Mouse (Mus musculus): ENCODE results near the gene Plpp3.

Plpp3 gene

DNA sequence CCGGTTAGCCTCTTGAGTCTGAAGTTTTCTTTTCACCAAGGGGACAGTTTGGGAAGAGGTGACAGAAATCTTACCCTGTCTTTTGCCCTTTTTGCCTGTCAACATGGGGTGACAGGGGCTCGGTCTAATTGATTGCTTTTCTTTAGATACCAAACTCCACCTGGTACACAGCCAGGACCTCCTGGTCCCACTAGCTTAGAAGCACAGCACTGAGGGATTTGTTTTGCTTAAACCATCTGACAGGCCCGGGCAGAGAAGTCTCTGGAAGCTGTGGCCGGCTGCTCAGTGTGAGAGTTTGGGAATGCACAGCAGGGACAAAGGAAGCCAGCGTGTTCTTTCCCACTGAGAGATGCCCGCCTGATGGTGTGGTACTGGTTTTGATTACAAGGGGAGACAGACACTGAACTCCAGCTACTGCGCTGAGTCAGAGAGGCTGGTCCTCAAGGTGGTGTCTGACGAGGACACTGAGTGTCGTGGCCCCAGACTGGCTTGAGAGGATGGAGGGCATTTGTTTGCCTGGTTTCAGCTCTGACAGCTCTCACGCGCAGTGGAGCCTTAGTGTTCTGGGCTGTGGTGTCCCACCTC, 64.2 kb downstream of the Plpp3 start:
- no peak for DNase-seq

DNA sequence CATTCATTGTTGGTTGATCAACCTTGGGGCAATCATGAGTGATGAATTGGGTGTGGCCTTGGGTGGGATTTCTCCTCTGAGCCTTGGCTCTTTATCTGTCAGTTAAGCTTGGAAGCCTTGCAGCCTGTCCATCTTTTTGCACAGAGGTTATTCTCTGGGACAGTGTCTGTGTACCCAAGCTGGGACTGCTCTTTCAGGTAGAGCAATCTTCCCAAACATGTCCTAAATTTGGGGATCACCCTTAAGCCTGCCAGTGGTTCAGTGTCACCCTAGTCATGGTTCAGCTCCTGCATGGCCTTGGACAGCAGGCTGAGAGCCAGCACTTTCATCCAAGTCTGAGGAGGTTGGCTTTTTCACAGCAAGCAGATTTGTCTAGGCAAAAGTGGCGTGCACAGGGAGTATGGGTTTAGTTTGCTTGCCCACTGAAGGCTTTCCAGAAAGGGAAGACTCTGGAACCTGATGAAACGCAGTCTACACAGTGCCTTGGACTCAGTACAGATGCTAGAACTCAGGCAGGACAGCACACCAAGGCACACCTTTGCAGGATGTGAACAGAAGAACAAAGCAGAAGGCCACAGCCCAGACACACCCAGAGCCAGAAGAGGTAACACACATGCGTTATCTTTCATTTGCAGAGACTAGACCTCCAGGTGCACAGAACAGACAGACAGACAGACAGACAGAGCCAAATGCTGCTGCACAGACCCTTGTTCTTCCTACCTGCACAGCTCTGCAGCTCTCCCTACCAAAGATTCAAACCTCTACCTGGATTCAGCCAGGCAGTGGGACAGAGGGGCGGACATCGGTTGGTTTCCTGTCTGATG, 66.2 kb downstream of the Plpp3 start:
- no peak for DNase-seq

DNA sequence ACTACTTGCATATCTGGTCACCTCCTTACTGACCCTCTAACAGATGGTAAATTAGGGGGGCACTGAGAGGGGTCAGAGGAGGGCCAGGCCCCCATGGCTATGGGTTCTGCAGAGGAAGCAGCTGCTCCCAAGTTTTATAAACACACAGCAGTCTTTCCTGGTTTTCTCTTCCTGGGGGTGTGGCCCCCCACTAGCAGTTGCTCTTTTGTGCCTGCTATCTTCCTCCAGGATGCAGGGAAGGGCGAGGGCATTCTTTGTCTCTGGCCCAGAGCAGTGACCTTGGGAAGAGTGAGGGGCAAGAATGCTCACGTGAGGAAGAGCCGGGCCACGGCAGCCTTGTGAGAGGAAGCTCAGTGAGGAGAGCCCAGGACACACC, 66.8 kb downstream of the Plpp3 start:
- no peak for DNase-seq

DNA sequence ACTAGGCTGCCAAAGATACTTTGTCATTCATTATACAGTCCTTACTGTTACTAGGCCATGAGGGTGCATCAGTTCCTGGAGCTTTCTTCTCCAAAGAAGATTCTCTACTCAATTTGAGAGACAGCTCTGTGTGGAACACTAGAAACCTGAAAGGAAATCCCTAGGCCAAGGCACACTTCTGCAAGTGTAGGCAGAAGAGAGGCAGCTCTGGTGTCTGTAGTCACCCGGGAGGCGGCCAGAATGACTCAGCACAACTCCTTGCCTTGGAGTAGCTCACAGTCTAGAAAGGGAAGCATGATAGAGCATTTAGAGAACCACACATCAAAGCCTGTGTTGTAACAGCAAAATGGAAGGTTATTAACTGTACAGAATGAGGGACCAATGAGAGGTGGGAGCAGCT, 68.4 kb downstream of the Plpp3 start:
- DNase-seq, result peak in 1 of 2 experiments; percentile 11

DNA sequence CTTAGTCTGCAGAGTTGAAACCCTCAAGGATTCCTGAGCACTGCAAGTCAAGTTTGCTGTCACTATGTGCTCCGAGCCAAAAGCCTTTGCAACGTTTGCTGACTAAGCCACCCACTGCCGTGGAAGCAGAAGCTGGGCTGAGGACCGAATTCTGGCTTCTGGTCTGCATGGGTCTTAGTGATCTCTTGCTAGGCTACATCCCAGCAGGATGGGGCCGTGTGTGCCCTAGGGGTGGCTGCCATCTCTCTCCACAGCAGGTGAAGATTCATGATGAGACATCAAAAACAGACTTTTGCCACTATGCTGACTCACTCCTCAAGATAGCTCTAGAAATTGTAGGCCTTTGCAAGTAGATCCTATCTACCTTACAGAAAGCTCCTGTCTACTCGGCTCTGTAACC, 69.2 kb downstream of the Plpp3 start:
- no peak for DNase-seq

DNA sequence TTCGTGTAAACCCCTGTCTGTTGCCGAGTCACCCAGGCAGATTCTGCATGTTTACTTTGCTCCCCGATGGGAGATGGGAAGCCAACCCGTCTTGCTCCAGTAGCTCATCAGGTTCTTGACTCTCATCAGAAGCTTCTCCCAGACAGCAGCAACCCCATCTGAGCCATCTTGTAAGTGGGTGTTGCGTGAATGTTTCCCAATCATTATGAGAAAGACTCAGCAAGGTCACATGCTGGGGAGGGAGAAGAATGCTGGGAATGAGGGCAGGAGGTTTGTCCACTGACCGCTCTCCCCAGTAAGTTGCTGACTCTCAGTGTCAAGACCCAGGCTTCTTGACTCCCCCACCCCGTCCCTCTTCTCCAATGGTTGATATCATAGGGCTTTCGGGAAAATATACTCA, 73.0 kb downstream of the Plpp3 start:
- no peak for DNase-seq

DNA sequence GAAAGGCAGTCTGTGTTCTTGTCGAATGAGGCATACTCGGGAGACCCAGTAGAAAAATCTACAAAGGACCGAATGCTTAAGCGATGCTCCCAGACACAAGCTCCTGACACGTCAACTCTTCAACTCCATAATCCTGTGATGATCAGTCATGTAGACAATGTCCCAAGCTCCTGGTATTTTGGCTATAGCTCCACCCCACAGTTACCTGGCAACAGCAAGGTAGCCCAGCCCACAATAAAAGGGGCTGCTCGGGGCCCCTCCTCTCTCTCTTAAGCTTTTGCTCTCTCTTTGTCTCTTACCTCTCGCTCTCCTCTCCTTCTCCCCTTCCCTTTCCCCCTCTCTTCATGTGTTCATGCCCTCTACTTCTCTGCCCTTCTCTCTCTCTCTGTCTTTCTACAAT, 83.1 kb downstream of the Plpp3 start:
- DNase-seq, result no peak

DNA sequence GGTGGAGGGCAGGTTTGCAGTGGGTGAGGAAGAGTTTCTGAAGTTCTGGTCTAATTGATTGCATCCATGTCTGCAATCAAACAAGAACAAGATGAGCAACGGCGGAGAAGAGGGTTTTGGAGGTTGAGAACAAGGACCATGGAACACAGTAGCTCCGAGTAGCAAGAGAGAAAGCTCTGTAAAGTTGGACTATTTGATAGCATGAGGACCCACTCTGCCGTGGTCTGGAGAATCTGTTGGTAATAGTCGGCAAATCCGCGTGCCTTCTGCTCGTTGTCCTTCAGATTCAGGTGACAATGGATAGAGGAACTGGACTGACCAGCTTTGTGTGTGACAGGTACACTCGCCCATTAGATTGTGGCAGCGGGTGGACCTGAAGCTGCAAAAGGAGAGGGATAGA, 87.8 kb downstream of the Plpp3 start:
- DNase-seq, result no peak

DNA sequence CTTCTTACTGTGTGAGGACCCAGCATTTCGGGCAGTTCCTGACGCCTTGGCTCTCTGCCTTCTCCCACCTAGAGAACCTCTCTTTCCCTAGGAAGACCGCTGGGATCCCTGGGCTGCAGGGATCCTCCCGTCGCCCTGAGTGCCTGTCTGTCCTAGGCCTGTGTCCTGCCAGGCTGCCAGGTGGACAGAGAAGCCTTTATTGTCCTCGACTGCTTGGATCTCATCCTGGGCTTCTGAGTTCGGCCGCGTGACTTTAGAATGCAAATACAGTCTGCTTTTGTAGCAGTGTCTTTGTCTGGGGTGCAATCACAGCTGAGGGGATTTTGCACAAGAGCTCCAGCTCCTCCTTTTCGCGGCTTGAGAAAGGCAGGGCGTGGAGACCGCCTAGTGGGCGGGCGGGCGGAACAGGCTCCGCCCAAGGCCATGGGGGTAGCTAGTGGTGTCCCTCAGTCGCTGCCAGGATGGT, 88.4 kb downstream of the Plpp3 start:
- DNase-seq, result peak; percentile 7 to 9

DNA sequence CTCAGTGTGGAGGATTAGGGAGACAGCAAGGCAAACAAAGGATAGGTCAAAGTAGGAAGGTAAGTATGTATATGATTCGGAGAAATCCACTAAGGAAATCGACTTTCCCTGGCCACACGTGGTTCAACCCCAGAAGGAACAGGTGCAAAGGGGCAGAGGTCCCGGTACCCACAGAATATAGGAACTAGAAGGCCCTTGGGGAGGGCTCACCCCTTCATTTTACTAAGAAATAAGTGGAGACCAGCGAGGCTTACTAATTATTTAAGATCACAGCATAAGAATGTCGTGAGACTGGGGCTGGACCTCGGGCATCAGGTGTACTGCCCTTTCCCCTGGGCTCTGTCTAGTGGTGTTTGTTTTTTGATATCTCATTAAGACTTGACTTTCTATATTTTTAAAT, 89.2 kb downstream of the Plpp3 start:
- no peak for DNase-seq

DNA sequence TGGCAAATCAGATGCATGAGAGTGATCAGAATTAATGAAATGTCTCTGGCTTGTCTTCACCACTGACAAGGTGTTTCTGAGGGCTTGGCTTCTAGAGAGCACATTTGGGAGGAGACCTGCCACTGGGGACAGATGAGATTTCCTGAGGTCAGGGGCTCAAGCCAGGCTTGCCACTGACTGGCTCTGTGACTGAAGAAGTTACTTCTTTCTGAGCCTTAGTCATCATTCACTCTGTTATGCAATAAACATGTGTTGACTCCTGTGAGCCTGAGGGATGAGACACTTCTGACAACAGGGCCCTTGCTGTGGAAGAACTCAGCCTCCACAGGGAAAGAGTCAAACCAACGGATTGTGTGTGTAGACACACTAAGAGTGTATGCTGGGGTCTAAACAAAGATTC, 91.0 kb downstream of the Plpp3 start:
- no peak for DNase-seq

DNA sequence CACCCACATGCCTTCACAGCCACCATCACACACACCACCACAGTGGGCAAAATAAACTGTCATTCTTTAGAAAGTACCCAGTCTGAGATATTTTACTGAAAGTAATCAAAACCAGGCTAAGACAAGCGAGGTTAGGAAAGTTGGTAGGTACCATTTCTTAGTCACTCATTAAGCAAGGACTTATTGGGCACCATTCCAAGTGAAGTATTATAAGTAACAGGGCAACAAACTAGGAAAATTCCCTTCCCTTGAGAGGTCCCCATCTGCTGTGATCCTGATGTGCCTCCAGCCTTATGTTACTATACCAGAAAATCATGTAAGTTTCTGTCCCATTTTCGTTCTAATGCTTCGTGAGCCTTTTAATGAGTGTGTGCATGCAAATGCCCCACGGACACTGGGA, 92.1 kb downstream of the Plpp3 start:
- DNase-seq, result no peak

DNA sequence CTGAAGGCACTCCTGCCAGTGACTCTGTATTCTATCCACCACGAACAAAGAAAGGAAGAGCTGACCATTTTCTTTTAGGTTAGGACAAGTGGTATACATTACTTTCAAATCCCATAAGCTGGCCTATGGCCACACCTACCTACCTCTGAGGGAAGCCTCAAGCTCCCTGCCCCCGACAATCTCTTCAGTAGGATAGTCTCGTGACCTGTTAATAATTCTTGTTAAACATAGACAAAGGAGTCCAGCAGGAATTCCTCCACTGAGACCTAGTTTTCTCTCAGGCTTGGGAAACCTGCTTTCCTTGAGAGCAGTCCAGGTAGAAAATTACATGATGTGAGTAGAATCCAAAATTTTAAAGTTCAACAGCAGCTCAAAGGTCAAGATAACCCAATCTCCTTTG, 93.8 kb downstream of the Plpp3 start:
- no peak for DNase-seq

DNA sequence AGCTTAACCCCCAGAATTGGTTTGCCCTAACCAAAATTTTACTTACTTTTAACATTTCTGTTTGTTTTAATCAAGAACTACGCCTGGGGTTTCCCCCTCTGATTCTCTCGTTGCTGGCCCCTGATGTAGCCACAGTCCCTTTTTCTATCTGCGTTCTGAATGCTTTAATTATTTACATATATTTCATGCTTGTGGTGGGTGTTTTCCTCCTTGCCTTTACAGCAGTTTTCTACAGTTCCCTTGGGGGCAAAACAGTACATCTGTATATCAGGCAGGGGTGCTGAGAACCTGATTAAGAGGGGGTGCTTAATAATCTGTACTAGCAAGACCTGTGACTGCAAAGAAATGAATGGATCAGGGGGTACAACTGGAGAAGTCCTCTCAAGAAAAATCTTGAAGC, 94.9 kb downstream of the Plpp3 start:
- DNase-seq, result no peak

DNA sequence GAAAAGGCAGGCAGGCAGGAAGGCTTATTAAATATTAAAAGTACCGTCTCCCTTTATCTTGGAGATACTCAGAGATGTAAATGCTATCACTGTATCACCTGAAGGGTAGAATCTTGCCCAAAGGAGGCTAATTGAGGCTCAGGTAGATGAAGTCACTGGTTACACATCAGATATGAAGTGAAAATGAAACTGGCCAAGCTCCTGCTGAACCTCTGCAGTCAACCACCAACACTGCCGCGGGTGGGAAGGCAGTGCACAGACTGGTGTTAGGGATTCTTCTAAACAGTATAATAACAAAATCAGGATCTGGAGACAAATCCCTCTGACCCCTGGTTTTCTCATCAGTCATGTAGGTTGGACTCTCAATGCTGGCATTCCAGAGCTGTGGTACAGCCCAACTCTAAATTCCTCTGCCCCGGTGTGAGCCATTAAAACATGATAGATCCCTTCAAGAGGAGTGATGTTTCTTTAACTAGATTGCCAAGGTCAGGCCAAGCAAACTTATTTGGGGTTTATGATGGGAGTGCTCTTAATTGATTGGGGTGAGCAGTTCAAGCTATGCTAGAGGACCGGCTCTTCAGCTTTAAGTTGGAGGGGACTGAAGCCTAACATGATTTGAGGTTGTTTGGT, 95.5 kb downstream of the Plpp3 start:
- DNase-seq, result no peak

DNA sequence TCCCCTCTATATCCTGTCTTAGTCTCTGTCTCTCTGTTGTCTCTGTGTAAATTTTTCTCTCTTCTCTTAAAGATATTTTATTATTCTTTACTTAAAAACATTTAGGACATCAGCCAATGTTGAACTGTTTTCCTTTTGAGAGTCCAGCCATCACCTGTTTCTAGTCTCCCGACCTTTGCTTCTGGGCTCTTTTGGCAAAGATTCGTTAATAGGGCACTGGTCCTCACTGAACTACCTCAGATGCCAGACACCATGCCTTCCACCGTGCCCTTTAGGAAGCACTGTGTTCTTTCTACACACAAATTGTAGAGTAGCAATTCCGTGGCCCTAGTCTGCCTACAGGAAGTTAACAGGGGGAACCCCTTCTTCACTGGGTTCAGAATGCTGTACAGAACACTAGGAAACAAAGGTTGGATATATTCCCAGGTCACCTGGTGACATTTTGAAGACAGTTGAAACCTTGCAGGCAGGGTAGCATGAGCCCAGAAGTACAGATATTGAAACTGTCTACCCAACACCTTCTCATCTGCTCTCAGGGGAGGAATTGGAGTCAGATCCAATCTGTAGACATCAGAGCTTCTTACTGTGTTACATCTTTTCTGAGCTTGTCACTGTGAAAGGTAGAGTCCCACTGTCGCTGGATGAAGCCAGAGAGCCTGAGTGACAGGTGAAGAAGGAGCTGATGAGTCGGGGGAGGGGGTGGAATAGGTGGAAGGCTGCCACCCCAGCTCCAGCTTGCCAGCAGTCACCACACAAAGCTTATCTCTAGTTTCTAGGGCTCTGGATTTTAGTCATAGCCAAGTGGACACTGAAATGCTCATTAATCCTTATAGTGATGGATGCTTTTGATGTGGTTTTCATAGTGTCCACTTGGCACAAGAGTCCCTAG, 96.5 kb downstream of the Plpp3 start:
- no peak for DNase-seq

DNA sequence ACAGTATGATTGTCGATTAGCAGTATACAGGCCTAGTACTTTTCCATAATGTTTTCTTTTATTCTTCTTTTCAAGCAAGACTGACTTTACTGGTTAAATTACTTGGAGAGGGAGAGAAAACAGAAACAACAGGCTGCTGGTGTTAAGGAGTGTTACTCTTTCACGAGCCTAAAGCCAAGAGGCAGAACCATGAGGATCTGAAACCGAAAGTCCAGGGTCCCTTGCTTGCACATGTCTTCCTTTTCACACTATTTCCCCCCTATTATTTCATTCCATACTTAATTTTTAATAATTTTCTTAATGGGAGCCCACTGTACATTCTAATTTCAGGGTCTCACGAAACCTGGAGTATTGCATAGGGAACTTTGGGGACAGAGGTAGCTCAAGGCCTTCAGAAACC, 97.2 kb downstream of the Plpp3 start:
- no peak for DNase-seq

DNA sequence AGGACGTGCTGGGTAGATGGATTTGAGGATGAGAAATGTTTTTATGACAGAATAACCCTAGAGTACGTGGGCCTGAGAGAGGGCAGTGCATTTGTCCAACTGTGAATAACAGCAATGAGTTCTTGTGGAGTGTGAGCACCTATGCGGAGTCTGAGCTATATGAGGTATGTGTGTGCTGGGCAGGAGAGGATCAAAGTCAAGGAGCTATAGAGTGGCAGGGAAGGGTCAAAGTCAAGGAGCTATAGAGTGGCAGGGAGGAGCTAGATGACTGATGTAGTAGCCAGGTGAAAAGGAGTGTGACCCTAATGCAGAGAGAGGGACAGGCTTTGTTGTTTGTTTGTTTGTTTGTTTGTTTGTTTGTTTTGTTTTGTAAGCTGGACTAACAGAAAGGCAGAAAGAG, 98.0 kb downstream of the Plpp3 start:
- DNase-seq, result no peak

DNA sequence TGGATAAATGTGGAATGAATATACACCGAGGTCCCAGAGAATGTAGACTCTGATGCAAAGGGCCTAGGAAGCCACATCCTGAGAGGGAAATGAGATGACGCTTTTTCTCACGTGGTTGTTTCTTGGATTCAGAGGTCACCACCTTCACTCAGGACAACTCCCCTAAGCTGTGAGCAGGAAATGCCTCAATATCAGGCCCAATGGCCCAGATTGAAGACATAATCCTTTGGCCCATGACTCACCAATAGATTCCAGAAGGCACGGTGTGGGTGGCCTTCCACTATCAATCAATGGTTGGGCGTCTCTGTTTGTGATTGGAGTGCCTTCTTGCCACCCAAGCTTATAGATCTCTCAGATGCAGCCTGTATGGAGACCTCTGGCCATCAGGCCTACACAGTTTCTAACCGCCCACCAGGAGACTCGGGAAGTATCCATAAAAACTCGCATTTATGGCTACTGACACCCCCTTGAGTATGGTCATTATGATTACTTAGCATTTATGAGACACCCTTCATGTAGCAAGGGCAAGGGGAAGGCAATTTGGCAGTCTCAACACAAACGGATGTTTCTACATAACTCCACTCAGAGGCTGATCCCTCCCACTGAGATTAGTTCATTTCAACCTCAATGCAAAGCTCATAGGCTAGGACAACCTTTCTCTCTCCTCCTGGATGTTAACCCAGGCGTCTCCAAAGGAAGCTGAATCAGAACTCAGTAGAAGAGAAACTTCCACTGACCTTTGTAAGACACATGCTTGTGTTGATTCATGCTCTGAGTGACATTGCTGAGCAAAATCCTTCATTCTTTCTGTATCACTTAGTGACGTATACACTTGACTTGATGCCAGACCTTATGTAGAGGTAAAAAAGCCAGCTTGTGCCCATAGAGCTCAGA, 100.8 kb downstream of the Plpp3 start:
- DNase-seq, result no peak

DNA sequence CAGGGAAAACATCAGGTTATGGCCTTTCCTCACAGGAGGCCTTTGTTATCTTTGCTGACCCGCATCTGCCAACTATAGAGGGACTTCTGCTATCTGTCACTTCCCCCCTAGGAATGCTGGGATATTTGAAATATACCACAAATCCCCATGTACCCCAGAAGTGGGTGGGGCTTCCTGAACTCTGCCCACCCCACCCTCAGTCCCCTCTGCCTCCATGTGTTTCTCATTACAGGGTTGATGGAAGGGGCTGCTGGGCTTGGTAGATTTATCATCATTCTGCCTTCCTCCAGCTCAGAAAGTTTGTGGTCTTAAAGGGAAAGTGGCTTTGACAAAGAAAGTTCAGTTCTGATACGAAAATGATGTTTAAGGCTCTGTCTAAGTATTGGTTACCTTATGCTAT, 103.2 kb downstream of the Plpp3 start:
- DNase-seq, result no peak

DNA sequence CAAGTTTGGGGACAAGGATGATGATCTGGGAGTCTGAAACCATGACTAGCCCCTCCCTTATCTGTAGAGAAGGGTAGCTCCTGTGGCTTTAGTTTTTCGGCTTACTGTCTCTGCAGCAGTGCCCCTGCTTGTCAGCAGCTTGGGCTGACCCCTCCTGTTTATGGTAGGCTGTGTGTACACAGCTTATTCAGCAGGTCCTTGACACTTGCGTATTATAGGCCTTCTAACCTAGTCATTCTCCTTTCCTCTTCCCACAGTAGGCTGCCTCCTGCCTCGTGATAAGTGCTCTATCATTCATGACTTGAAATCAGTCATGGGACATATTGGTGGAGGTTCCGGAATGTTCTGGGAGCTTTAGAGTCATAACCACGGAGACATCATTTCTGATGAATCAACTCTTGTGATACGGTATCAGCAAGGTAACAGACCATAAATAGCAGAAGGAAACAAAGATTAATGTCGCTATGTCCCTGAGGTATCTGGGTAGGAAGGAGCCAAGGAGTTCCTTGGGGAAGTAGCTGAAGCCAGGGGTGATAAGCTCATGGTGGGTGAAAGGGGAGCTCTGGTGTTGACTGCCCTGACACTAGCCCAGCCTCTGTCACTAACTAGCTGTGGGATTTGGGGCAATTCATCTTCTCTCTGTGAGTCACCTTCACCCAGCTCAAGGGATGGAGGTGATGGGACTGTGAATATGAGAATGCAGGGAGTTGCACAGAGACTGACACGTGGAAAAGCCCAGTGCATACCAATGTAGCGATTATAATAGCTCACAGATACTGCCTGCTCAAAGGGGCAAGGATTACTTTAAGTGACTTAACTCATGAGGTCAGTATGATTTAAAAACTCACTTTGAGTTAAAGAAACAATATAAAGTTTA, 104.0 kb downstream of the Plpp3 start:
- DNase-seq, result no peak
